Mouse (Mus musculus) A20 (cell line): ENCODE data around the gene Ankrd33b.

ENCODE experiments used
- DNase-seq: peaks from one replicate; pipeline ENCODE4 v3.0.0-alpha.2; 2011; ENCODE audit warnings: low read depth, low spot score

The Ankrd33b gene

DNA sequence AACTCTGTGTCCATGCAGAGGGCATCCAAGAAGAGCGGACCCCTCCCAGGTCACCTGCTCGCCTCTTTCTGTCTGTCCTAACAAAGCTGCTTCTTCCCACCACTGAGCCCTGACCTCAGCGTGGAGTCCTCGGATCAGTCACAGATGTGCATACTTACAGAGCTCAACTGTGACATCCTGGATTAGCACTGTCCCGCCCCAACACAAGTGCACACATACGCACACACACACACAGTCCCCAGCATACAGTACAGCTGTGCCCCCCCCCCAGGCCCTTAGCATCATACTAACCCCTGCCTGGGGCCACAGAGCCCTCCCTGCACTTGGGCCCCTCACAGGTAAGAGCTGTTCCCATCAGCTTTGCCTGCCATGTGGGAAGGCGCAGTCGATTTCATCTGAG is 102.1 kb downstream of the Ankrd33b start:
- no peak for DNase-seq

DNA sequence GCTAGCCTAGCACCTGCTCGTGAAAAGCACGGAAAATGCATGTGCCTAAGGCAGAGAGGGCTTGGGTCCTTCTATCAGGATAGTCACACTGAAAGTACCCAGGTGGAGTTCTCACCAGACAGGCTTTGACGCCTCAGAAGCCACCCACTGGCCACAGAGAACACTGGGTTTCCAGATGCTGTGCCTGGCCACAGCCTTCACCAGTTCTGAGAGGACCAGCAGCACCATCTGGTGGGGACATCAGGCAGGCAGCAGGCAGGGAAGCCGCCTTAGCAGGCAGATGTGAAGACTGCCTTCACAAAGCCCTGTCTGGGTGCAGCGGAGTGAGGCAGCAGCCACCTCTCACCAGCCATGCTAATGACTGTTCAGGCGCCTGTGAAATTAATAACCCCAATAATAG is 102.7 kb downstream of the Ankrd33b start:
- DNase-seq = peak; percentile 87

DNA sequence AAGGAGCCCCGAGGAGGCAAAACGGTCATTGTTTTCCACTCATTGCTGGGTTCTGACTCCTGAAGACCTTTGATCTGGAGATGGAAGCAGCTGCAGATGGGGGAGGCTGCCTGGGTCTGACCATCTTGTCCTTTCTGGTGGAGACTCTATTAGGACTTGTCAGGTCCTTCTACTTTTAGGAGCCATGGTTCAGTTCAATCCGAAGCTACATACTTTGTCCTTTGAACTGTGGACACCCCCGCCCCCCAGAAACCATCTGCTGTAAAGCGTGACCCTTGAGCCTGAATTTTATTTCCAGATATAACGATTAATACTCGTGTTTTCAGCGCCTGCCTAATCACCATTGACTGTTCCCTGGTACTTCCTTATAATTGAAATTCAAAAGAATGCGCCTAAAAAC is 105.2 kb downstream of the Ankrd33b start:
- DNase-seq = no peak

DNA sequence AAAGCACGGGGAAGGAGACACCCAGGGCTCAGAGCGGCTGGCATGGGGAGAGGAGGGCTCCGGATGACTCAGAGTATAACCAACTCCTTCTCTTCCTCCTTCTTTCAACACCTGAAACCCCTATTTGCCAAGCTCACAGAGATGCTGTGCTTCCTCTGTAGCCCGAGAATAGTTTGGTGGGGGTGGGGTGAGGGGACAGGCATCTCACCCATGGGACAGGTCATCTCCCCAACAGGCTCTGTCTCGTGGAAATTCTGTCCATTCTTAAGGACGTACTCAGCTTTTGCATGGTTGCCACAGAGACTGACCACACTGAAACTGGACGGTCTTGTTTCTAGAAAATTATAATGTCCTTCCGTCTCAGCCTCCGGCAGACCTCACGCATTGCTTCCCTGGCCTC is 106.4 kb downstream of the Ankrd33b start:
- no peak for DNase-seq

DNA sequence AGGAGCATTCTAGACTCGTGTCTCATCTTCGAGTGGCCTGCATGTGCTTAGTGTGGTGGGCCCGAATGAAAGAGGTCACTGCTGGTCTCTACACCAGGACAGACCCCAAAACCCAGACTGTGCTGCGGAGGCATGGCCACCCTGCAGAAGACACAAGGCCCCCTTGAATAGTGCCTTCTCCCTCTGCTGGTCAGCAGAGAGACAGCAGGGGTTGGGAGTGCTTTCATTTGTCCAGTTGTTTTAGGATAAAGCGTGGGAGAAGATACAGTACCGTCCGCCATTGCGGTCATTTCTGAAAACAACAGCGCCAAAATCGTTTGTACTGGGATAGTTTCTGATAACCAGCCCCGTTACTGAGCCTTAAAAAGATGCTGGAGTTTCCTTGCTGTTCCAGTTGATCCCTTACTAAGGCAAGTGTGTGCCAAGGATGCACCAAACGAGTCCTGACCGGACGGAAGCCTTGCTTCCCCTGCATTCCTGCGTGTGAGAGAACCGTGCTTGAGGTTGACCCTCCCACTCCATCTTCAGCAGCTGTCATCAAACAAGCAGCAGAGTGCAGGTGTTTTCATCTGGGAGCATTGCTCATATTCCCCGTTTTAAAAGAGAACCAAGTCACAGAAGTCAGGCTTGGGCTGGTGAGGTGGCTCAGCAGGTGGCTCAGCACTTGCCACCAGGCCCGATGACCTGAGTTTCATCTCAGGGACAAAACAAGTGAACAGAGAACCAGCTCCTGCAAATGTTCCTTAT is 108.7 kb downstream of the Ankrd33b start:
- DNase-seq = no peak

DNA sequence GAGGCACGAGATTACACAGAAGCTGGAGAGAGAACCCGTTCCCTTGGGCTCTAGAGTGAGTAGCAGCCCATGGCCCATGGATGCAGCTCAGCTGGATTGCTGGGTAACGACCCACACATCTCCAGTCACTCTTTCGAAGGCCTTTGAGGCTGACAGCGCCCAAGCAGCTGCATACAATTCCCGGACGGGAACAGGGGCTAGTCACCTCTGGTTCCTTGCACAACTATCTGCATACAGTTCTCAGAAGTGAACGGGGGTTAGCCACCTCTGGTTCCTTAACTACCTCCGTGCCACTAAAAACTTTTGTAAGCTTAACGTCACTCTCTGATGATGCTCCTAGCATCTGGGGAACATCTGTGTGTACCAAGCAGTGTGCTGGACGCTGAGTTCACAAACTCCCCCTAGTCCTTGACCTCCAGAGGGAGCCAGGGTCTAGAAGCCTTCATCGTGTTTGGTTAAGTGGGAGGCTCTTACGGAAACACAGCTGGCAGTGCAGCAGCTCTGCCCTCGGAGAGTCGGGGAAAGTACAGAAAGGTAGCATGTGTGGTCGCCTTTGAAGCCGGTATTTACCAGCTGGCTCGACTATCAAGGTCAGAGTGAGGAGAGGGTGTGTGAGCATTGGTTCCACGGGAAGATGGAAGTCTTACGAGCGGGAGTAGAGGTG is 109.4 kb downstream of the Ankrd33b start:
- no peak for DNase-seq

DNA sequence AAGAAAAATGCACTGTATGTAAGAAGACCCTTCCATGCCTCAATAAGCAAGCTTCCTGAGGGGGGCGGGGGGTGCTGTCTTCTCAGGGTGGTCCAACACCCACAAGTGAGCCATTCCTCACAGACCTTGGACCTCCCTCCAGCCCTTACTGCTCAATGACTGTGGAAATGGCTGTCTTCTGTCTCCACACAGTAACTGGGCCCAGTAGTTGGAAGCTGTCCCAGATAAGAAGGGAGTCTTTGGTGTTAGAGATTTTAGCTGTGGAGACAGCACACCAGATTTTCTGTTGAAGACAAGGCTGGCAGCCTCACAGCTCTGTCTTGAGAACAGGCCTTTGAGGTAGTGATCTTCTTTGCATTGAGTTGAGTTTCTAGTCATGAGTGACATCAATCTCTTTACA is 110.2 kb downstream of the Ankrd33b start:
- no peak for DNase-seq

DNA sequence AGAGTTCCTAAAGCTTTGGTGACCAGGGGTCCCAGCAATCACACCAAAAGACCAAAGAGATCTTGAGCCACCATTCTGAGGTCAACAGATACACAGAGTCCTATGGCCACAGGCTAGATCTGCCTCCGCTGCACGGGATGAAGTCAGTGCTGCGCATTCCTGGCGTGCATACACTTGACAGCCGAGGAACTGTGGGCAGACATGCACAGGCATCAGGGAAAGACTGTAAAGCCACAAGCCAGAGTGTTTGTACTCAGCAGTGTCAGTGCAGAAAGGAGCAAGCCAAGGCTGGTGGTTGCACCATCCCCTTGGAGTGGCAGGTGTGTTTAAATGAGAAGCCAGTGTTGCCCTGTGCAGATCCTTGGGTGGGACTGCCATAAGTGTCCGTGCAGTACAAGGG is 111.8 kb downstream of the Ankrd33b start:
- DNase-seq = no peak

DNA sequence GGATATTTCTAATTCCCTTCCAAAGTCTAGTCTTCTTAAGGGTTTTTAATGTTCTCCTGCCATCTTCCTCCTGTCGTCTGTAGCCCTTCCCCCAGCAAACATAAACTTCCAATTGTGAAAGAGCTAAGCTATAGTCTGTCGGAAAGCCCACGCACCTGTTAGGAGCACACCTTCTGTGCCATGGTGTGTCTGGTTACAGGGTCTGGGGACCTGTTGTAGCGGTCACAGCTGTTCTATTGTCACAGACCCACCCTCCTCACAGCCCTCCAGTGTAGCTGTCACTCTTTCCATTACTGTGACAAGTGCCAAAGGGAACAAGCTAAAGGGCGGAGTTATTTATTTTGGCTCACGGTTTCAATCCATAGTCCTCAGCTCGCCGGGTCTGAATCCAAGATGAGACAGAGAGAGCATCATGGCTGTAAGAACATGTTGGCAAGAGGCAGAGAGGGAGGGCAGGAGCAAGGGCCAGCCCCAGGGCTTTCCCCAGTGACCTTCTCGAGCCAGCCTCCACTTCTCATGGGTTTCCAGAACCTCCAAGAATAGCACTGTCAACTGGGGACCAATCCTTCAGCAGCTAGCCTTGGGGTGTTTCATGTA is 112.5 kb downstream of the Ankrd33b start:
- no peak for DNase-seq

DNA sequence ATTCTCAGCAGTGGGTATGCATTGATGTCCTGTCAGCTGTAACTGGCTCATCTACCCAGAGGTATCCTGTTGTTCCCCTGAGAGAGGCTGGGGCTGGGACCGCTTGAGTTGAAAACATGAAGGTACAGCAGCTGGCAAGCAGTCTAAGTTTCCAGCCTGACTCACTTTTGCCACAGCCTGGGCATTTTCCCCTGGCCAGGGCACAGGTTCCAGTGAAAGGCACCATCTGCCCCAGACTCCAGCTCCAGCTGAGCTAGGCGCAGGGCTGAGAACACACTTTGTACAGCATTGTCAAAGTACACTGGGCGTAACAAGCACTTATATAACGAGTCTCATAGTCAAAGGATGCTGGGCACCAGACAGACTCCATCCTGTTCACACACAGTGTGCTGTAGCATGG is 113.6 kb downstream of the Ankrd33b start:
- DNase-seq = no peak

DNA sequence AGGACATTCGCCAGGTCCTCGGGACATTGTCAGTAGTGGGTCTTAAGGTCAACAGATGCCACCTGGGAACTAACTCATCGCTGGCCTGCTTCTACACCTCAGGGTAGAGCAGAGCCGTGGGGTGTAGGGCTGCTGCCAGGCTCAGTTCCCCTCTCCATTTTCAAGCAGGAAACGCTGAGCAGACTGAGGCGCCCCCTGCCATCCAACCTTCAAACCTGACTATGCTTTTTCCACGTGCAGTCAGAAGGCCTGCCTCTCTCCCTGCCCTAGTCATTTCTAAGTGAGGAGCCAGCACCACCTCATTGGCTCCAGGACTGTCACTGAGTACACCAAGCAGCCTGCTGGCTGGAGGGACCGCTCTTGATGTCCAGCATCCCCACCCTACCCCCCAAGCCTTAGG is 114.1 kb downstream of the Ankrd33b start:
- DNase-seq = peak; percentile 20

DNA sequence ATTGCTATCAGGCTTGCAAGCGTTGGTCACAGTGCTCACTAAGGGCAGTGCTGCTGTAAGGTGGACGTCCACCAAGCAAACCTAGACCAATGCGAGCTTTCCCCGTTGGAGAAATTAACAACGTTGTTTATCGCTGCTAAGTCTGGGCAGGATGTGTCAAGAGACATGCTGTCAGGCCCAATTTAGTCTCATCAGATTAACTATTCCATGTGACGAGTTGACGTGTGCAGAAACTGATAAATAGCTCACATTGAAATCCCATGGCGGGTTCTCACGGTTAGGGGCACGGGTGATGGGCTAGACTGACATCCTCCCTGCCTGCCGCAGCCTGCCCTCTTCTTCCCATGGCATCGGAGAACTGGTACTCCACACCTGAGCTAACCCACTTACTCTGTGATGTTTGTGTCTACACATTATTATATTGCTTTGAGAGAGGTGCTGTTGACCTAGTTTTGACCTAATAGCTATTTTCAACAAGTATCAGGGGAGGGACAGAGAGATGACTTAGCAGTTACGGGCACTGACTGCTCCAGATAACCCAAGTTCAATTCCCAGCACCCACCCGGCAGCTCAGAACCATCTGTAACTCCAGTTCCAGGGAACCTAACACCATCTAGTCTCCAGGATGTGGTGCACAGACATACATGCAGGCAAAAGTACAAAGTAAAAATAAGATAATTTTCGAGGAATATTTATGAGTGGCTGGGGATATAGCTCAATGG is 114.8 kb downstream of the Ankrd33b start:
- DNase-seq = no peak

DNA sequence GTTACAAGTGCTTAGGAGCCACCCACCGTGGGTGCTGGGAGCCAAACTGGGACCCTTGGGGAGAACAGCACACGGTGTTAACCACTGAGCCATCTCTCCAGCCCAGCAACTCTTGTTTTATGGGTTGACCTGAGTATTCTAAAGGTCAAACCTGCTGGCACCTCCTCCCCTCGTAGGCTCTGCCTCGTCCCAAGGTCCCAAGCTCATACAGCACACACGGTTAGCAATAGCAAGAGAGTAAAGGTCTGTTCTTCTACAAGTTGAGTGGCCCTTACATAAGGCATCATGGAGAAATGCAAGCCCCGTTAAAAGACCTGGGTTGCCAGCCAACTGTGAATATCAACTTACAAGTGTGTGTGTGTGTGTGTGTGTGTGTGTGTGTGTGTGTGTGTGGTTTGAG is 116.3 kb downstream of the Ankrd33b start:
- DNase-seq = no peak

DNA sequence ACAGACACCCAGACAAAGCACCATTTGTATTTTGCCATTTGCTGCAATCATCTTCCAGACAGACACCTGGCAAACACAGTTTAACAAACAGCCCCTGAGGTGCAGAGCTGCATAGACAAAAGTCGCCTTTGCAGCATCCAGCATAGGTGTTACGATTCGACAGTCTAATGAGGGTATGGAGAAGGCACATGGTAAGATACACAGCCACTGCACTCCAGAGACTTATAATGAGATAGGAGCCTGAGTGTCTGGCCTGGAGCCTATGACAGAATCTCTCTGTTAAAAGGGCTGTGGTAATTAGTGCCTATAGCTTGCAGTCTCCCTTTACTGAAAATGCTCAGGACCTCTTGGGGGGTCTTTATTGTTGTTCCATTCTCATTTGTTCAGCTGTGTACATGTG is 116.8 kb downstream of the Ankrd33b start:
- no peak for DNase-seq

DNA sequence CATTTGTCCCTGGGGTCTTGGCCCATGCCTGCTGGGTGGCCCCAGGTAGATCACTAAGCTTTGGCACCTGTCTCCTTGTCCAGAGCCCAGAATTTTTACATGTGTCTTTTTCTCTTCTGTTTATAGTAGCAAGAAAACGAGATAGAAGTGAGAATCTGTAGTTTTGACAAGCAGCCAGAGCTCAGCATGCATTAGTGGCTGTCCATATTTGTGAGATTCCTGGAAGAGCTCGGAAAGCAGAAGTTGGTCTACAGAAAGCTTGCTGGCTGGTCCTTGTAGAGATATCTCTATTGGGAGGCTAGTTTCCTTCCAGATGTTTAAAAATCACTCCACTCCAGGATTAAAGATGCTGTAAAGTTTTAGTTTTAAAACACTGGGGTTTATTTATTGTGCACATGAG is 117.5 kb downstream of the Ankrd33b start:
- DNase-seq = no peak

DNA sequence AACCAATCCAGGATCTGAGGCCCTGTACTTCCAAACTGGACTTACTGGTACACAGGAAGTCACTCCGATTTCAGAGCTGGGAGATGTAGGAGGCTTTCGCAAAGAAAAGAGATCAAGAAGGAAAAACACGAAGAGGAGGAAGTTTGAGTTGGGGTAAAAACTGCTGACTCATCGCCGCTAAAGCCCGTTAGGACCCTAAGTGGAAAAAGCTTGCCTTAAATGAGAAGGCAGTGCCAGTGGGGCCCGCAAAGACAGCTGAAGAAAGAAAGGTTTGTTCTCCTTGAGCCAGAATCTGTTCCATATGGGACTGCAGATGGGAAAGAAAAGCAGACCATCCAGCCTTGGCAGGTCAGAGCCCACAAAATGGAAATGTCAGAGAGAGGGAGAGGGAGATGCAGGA is 118.6 kb downstream of the Ankrd33b start:
- no peak for DNase-seq

DNA sequence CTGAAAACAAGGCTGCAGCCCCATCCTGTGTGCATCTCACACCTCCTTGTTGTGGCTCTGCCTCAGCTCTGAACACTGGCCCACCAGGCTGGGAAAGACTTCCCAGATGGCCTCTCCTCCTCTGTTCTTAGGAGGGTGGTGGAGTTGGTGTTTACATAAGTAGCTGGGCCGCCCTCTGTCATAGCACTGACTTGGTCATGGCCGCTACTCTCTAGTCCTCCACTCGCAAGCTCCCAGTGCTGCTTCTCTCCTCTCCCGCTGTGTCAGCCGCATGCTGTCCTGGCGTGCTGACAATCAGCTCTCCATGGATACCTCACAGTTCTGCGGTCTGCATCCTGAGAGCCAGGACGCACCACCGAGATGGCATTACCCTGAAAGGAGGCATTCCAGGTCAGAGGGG is 120.5 kb downstream of the Ankrd33b start:
- no peak for DNase-seq

DNA sequence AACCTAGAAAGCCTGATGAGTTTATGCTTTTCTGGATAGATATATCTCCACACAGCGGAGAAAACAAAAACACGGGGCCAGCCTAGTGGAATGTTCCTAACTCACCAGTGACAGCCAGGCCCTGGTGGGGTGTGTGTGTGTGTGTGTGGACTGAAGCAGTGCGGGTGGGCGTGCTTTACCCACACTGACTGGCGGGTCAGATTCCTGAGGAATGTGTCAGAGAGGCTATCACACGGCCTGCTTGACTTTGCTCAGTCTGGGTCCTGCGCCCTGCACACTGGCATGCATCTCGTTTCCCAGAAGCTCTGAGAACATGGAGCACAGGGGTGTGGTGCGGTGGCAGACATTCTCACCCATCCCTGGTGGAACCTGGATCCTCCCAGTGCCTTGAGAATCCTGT is 121.6 kb downstream of the Ankrd33b start:
- no peak for DNase-seq

DNA sequence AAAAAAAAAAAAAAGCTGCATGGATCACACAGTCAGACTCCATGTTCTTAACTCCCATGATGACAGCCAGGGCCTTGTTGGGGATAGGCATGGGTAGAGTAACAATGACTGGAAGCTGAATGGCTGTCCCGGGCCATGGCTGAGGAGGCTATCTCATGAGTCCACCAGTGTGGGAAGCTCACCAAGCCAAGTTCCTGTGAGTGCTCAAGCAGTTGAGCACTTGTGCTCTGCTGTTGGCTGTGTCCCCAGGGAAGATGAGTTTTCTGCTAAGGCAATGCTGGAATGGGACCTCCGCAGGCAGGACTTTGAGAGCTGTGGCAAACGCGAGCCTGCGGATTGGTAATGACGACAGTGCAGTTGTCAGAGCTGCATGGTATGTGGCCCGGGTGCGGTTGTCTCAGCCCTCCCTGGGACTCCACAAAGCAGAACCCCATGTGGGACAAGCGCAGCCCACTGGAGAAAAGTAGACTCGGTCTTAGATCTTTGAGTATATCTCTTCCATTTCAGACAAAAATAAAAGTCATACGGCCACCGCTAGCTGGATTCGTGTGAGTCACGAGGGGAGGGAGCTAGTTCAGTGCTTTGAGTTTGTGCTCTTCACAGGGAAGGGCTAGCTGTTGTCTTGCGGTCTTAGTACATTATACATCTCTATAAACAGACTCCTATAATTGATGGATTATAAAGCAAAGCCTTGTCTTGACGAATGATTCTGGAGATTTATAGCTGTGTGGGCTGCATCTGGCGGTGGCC is 122.7 kb downstream of the Ankrd33b start:
- no peak for DNase-seq

DNA sequence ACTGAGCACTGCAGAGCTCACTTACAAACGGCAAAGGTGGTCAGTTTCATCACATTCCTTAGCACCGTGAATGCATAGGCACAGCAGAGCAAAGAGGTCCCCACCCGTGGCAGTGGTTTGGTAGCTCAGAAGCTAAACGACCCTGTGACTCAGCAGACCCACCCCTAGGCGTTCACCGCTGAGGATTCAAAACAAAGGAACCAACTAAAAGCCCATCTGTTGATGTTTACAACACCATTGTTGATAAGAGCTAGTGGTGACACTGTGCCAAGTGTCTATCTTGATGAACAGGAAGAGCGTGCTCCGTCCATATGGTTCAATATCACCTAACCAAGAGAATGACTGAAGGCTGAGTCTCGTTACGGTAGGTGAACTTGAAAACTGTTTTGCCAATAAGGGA is 124.3 kb downstream of the Ankrd33b start:
- DNase-seq = no peak
